Mouse (Mus musculus): ENCODE results near the gene Krtap29-1.

Krtap29-1 gene

GRCm38 (mm10) chr11:99948175-99948574 lies 30.7 kb downstream of the Krtap29-1 start, which contains the start of gene Krtap9-5:
Gene Krtap9-5, plus strand, starts transcription at chr11:99948475.
- in situ Hi-C loops (cut with MboI; ENCODE audit: low sequenced_read_pairs) = no loop called here

- in situ Hi-C loops (cut with MboI; ENCODE audit: low sequenced_read_pairs) = no loop called here
These were observed 41.0 kb downstream of the Krtap29-1 start for GRCm38 (mm10) chr11:99937751-99938264.

GRCm38 (mm10) chr11:99935991-99936390 lies 42.9 kb downstream of the Krtap29-1 start, which contains the start of gene Krtap31-2:
Gene Krtap31-2, plus strand, starts transcription at chr11:99936291.
- in situ Hi-C loops (cut with MboI; ENCODE audit: low sequenced_read_pairs) = no loop called here
